Mouse (Mus musculus): Measurements from ENCODE around the gene Susd4. TPM values are rescaled to one million over a fixed set of nuclear protein-coding genes. Genes with fewer than 3 reads are reported as not detected.

Gene Susd4
- total RNA-seq, 1 experiment from 2014 or later: not detected

DNA sequence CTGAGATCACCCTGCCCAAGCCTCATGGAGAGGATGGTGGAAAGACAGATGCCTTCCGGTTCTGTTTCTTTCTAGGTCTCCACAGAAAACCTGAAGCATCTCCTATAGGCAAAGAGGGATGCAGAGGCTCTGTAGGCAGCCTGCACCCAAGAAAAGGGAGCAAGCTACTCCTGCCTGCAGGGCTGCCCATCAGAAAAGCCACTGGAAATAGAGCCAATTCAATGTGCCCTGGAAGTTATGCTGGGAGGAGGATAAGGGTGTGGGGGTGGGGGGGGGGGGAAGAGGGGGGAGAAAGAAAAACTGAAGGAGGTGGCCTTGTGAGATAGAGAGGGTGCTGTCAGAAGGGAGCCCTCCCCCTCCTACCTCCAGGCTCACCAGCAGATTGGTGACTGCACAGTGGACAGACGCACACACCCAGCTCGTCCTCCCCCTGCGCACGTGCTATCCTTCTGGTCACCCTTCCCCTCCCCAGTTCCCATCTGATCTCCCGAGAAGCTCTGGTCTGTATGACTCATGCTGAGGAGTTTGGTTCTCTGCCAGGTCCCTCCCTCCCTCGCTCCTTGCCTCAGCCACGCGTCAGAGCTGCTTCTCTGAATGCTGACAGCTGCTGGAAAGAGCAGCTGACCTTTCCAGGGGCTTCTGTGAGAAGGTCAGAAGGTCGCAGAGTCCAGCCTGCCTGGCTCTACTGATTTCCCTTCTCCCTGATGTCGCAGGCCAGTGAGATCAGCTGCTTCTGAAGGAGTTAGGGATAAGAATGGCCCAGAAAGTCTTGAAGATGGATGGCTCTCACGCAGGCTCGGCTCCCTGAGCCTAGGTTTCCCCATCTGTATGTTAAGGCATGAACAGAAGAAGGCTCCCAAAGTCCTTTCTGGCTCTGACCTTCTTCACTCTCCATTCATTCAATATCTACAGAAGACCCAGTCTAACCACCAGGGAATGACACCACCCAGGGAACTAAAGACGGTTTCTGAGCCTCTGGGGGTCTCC lies 144.7 kb downstream of the Susd4 start:
- peak; percentile 90 for ATAC-seq (replicated peaks; ENCODE audit: low read depth, poor library complexity, severe bottlenecking)

DNA sequence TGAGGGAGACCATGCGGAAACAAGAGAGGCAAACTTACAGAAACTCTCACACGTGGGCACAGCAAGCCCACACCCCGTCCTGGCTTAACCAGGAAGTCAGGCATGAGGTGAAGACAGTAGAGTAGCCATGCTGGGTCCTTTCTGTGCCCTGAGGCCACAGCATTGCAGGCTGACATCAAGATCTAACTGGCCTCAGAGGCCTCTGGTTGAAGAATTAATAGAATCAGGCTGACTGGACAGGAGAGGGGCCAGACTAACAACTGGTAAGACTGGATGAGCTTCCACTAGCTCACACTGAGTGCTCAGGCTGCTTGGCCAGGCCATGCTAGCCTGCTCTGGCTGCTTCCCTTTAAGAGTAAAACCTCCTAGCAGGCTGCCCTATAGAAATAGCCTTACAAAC lies 145.4 kb downstream of the Susd4 start:
- no peak for ATAC-seq (replicated peaks; ENCODE audit: low read depth, poor library complexity, severe bottlenecking)

DNA sequence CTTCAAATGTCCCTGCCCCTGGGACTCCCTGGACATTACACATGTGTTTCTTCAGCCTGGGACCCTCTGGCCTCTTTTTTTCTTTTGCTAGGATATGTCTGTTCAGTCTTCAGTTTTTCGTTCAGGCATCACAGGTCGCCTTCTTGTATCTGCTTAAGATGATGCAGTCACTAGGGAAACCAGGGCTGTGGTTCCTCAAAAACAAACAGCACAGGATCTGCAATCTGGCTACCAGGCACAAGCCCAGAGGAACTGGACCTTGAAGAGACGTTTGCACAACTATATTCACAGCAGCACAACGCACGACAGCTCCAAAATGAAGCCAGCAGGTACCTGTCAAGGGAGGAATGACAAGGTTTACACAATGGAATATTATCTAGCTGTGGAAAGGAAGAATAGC lies 145.9 kb downstream of the Susd4 start:
- no peak for ATAC-seq (replicated peaks; ENCODE audit: low read depth, poor library complexity, severe bottlenecking)

DNA sequence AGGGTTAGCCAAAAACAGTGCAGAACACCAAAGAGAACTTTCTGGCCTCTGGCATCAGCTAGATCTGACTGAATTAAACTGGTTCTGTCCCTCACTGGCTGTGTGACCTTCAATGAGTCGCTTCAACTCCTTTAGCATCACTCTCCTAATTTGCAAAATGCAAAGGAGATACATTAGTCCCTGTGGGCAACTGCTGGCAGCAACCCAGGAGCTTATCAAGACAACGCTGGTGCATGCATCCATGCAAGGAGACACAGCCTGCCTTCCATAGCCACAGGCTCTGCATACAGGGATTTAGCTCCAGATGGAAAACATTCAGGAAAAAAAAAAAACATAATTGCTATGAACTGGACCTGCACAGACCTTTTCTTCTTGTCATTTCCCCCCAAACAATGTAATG lies 148.9 kb downstream of the Susd4 start:
- ATAC-seq (replicated peaks; ENCODE audit: low read depth, poor library complexity, severe bottlenecking): no peak

DNA sequence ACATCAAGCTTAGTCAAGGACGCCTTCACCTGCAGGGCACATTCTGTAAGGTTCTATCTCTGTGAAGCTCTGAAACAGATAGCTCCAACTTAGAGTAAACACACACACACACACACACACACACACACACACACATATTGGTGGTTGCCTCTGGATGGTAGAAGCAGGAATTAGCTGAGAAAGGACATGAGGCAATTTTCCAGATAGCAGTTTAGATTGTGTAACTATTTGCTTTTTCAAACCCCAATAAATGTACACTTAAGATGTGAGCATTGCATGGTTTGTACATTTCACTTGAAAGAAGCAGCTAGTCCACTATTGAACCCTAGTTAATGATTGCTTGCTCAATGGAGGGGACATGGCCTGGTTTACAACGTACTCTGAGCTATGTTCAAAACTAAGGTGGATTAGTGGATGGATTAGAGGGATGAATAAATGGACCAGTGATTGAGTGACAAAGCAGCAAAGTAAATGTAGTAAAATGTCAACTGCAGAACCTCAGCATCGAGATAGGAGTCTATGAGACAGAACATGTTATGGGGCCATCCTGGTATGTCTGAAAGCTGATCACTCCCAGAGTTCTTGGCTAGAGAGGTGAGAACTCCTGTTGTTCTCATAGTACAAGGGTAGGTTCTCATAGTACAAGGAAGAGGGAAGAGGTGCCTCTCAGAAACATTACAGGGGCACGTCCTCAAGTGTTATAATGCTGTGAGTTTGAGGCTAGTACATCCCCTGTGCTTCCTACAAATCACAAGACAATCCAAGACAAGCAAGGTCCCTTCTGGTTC lies 150.7 kb downstream of the Susd4 start:
- no peak for ATAC-seq (replicated peaks; ENCODE audit: low read depth, poor library complexity, severe bottlenecking)

DNA sequence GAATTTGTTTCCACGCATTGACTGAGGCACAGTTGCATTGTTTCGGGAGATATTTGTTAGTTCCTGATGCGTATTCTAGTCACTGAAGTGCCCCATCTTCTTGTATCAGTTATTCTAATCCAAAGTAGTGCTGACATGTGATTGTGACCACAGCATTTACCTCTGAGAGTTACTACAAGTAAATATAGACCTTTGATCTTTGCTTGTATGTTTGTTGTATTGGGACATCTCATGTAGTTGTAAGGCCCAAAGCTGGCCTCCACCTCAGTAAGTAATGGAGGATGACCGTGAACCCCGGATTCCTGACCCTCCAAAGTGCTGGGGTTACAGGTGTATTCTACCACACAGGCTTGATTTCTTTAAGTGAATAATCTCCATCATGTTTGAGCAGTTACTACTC lies 152.5 kb downstream of the Susd4 start:
- no peak for ATAC-seq (replicated peaks; ENCODE audit: low read depth, poor library complexity, severe bottlenecking)

DNA sequence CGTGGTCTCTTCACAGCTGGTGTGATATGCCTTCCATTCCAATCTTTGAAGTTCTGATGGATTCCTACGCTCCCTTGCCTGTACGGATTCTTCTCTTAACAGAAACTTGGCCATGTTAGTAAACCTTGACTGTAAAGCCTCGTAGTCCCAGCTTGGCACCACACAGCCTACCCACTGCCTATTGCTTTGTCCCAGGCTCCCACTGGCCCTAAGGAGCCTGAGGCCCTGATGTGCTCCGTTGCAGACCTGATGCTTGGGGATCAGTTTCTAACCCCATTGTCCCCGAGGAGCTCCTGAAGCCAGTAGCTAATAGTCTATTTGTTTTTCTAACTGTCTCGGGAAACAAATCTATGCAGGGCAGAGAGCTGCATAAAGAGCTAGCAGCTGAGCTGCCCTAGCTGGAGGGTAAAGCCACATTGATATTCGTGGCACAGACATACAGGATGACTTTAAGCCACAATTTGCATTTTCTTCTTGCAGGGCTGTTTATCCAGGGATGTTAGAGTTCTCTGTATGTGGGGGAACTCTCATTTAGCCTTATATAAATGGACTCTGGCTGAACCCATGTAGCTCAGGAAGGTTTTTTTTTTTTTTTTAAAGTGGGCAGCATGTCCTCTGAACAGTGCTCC lies 155.2 kb downstream of the Susd4 start:
- ATAC-seq (replicated peaks; ENCODE audit: low read depth, poor library complexity, severe bottlenecking): no peak

DNA sequence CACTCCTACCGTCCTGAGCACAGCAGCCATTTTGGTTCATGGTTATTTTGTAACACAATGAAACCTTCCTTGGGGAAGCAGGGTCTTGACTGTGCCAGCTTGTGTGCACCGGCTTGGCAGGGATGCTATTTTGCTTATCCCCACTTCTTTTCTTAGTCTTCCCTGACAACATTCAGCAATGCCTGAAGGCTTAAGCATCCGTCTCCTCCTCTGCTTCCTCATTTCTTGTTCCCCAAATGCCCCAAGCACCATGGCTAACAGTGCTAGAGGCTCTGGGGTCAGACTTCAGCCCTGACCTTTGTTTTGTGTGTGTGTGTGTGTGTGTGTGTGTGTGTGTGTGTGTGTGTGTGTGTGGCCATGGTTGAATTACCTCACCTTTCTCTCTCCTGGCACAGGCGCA lies 159.2 kb downstream of the Susd4 start:
- peak; percentile 85 for ATAC-seq (replicated peaks; ENCODE audit: low read depth, poor library complexity, severe bottlenecking)

DNA sequence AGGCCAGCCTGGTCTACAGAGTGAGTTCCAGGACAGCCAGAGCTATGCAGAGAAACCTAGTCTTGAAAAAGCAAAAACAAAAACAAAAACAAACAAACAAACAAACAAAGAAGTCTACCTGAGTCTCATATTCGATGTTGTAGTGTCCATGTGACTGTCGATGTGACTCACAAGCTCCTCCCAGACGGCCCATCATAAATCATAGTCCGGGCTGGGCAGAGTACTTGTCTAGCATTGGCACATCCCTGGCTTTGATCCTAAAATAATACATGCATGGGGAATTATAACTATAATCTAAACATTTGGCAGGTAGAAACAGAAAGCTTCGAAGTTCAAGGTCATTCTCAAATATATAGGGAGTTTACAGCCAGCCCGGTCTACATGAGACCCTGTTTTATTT lies 162.8 kb downstream of the Susd4 start:
- no peak for ATAC-seq (replicated peaks; ENCODE audit: low read depth, poor library complexity, severe bottlenecking)

DNA sequence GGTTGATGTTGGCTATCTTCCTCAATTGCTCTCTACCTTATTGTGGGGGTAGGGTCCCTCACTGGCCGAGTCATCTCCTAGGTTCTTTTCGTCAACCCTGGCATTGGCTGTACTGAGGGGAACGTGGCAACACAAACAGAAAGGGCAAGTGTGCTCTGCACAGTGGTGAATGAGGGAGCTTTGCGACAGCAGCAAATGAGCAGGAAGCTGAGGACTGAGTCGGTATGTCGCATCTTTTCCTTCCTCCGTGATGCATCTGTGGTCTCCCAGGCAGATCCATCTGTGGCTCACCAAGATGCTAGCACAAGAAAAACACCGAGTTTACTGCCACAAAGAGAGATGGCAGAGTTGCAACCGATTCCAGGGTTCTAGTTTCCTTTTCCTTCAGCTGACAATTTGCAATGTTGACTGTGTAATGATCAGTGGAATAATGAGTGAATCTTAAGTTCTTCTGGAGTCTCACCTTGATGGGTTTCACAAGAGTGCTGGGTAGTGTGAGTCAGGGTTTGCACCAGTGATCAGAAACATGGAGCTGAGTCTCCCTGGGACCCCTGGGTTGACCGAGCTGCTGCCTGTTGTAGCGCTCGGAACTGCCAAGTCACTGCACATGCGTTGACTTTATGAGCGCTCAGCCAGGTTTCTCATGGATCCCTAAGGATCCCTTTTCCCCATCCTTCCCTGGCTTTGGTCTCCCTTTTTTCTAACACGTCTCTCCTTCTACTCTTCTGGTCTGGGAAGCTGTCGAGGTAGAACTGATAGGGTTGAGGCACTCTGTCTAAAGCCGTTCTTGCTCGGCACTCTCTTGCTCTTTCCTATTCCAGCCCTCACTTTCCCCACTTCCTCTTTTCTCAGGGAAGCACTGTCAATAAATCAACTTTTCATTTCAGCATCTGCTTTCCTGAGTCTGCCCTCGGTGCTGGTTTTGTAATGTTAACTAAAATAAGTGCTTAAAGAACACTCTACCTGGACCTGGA lies 164.5 kb downstream of the Susd4 start:
- ATAC-seq (replicated peaks; ENCODE audit: low read depth, poor library complexity, severe bottlenecking): peak; percentile 89

DNA sequence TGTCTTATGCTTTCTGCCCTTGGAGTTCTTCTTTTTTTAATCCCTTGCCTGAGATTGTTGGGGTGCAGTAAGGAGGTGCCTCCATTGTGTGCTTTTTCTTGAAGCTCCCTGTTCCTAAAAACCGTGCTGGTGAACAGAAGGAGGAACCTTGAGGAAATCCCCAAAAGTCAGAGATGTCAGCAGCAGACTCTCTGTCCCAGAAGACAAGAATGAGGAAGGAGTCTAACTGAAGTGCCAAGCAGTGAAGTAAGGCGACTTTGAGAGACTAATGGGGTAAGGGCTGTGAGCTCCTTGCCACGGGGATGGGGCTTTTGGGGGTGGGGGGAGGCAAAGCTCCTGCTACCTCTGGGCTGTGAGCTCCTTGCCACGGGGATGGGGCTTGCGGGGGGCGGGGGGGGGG lies 171.8 kb downstream of the Susd4 start:
- ATAC-seq (replicated peaks; ENCODE audit: low read depth, poor library complexity, severe bottlenecking): no peak

DNA sequence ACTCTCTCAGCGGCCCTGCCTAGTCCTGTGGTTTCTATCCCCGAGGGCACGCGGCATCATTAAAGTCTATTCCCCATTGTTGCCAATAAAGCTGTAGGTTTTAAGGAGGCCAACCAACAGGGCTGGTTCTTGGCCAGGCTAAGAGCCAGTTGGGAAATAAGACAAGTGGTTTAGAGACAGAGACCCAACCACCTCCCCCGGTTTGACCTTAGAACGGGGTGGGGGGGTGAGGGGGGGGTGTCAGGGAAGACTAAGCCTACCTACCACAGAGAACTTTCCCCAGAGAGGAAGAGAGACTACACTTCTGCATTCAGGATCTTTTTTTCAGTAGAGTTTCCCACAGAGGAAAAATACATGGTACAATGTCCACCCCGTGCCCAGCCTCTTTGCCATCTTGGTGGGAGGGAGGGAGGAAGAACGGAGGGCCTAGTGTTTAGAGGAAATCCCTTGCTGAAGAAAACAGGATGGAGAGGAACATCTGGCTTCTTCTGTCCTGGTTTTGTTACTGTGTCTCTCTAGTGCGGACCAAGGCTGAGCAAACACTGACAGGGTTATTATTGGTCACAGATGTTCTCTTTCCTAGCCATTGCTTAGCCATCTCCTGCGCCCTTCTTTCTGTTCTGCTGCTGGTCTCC lies 173.9 kb downstream of the Susd4 start:
- 0 out of 2 replicates have a peak, but pooled peaks have one; percentile 29 for ATAC-seq (replicated peaks; ENCODE audit: low read depth, poor library complexity, severe bottlenecking)

DNA sequence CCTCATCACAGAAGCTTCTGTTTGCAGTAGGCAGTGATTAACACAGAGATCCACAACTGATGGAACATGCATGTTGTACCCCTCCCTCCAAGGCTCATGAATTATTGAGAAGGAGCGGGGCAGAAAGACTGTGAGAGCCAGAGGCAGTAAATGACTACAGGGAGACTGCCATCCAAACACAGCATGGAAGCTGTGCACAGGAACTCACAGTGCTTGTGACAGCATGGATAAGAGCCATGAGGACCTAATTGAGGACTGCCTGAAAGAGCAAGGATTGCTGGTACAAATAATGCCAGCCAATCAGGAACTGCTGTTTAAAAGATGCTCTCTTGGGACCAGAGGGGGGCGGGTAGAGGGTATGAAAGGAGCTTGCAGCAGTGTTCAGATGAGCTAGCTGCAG lies 178.3 kb downstream of the Susd4 start:
- ATAC-seq (replicated peaks; ENCODE audit: low read depth, poor library complexity, severe bottlenecking): no peak

DNA sequence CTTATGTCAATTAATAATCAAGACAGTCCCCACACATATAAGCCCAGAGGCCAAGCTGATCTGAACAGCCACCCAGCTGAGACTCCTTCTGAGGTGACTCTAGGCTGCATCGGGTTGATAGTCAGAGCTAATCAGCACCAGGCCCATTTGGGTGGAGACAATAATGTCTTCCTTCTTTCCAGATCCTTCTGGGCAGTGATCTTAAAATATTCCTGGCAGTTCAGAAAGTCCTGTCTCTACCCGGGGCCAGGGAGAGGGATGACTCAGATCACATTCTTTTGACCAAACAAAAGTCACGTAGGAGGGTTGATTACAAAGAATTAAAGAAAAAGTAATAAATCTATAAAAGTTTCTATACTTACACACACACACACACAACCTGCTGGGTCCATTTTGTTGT lies 180.3 kb downstream of the Susd4 start:
- no peak for ATAC-seq (replicated peaks; ENCODE audit: low read depth, poor library complexity, severe bottlenecking)

DNA sequence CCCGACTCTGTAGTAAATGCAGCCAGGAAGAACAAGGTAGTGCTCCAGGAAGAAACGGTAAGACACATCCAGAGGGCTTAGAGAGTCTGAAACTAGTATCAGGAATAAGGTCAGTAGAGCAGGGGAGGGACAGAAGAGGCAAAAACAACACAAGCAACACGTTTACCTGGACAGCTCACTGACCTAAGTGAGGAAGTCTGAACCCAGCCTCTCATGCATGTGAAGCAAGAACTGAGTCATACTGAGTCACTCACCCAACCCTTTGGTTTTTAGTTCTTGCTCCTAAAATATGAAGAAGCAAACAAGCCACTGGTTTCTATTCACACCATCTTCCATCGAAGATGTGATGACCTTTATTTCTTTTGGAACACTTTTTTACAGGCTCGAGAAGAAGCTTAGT lies 181.0 kb downstream of the Susd4 start:
- ATAC-seq (replicated peaks; ENCODE audit: low read depth, poor library complexity, severe bottlenecking): 0 out of 2 replicates have a peak, but pooled peaks have one; percentile 42

DNA sequence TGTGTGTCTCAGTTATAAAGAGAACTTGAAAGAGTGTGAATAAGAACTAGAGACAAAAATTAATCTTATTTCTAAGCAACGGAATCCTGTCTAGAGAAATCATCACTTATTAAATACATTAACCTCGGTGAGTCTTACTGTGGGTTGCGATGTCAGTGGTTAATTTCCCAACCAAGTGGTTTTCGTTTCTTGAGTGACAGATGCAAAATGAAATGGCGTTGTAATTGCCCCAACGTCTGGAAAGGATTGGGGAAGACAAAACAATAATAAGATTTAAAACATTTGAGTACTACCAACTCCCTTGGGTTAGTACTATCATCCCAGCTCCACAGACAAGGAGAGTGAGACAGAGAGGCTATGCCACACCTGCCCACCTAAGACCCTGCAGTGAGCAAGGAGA lies 181.9 kb downstream of the Susd4 start:
- no peak for ATAC-seq (replicated peaks; ENCODE audit: low read depth, poor library complexity, severe bottlenecking)

Data from common myeloid progenitor, adult 5-6 weeks (primary cell).